ENCODE assay signal across 24 mouse cellular contexts in genomic region chr9:119120168-119120560, GRCm38 (mm10). TPM values are rescaled to one million over a fixed set of nuclear protein-coding genes. Genes with fewer than 3 reads are reported as not detected.
"Had no signal": no experiment of that assay in that cellular context is flagged by ENCODE, and none has a peak within 500 bp of the region (broad histone marks: within the 10 kb centered on the region; RNA-seq: fewer than 3 reads in every experiment).

No protein-coding gene starts in this region.

- DNase-seq: liver, embryonic 13.5 days; lung, embryonic 14.5 days; lung, postnatal 36 days; right cerebral cortex, adult 18-20 months; right cerebral cortex, postnatal 14 days; right cerebral cortex, postnatal 4 days; thymus, adult 2 months; thymus, postnatal 14 days; thymus, postnatal 4 days had no signal

- H3K4me1 ChIP-seq: intestine, embryonic 15.5 days; liver, embryonic 13.5 days; megakaryocyte, embryonic 14.5 days; midbrain, embryonic 15.5 days had no signal

- H3K9ac ChIP-seq: intestine, embryonic 15.5 days; liver, embryonic 13.5 days; lung, embryonic 14.5 days; midbrain, embryonic 15.5 days; neural tube, embryonic 12.5 days; neural tube, embryonic 15.5 days had no signal

- H3K36me3 ChIP-seq: intestine, embryonic 15.5 days; liver, embryonic 13.5 days; midbrain, embryonic 15.5 days; neural tube, embryonic 12.5 days; neural tube, embryonic 15.5 days had no signal

- H3K27ac ChIP-seq: intestine, embryonic 15.5 days; liver, embryonic 13.5 days; midbrain, embryonic 15.5 days; neural tube, embryonic 12.5 days; neural tube, embryonic 15.5 days; stomach, postnatal 0 days had no signal

- H3K4me2 ChIP-seq: intestine, embryonic 15.5 days; liver, embryonic 13.5 days; lung, embryonic 14.5 days; midbrain, embryonic 11.5 days; midbrain, embryonic 15.5 days; neural tube, embryonic 12.5 days; neural tube, embryonic 15.5 days had no signal

- H3K4me3 ChIP-seq: intestine, embryonic 15.5 days; liver, embryonic 13.5 days; midbrain, embryonic 15.5 days; neural tube, embryonic 12.5 days; neural tube, embryonic 15.5 days had no signal

- H3K27me3 ChIP-seq: intestine, embryonic 15.5 days; liver, embryonic 13.5 days; midbrain, embryonic 15.5 days; neural tube, embryonic 12.5 days; neural tube, embryonic 15.5 days had no signal

- ATAC-seq: hindbrain, embryonic 16.5 days; intestine, embryonic 15.5 days; lung, postnatal 0 days; midbrain, embryonic 15.5 days had no signal

- H3K9me3 ChIP-seq: intestine, embryonic 15.5 days; liver, embryonic 13.5 days; megakaryocyte, embryonic 14.5 days; midbrain, embryonic 15.5 days; neural tube, embryonic 12.5 days; neural tube, embryonic 15.5 days had no signal

RNA-seq across cellular contexts. Expression of gene Dlec1, which starts 17.9 kb away (rescaled TPM):
- polyA plus RNA-seq: liver, embryonic 13.5 days had no signal

RNA-seq across cellular contexts. Expression of gene Gm47289, which starts 38.8 kb away (rescaled TPM):
- total RNA-seq: layer of hippocampus, postnatal 25 days; left cerebral cortex, adult 18-20 months; left cerebral cortex, postnatal 36 days; liver, adult 2 months had no signal
- polyA plus RNA-seq: hindbrain, embryonic 16.5 days; intestine, embryonic 15.5 days; limb, embryonic 11.5 days; liver, adult 2 months; liver, embryonic 13.5 days; lung, embryonic 14.5 days; lung, postnatal 0 days; midbrain, embryonic 11.5 days; midbrain, embryonic 15.5 days; neural tube, embryonic 12.5 days; neural tube, embryonic 15.5 days; stomach, embryonic 14.5 days; stomach, postnatal 0 days; thymus, adult 2 months had no signal
